Mouse (Mus musculus) lung, postnatal 0 days (tissue): ENCODE measurements around the gene Wfikkn2.

Experiments used
- CTCF ChIP-seq: IDR thresholded peaks from 2 replicates; pipeline ENCODE4 v1.5.1; 2016; ENCODE audit warnings: antibody characterized with exemption, mild to moderate bottlenecking
- EP300 ChIP-seq: IDR thresholded peaks from 2 replicates; pipeline ENCODE4 v1.6.1; 2016; ENCODE audit warnings: antibody characterized with exemption, mild to moderate bottlenecking, control low read depth

- TF ChIP-seq CTCF (no peak), EP300 (no peak)
Measured at GRCm38 (mm10) chr11:94230244-94230643, 15.6 kb downstream of the Wfikkn2 start.
